Mouse (Mus musculus) liver, embryonic 11.5 days (tissue): ENCODE data around the gene Flrt2. TPM values are rescaled to one million over a fixed set of nuclear protein-coding genes. Genes with fewer than 3 reads are reported as not detected.

Experiments
- ATAC-seq: fragments of 200-750 bp; cut with Nextera tagmentation; replicated peaks from 2 replicates; pipeline ENCODE4 v1.8.0; 2017; ENCODE audit warnings: moderate number of reproducible peaks, mild to moderate bottlenecking, moderate TSS enrichment, moderate library complexity; ENCODE audit not compliant: low FRiP score
- DNase-seq: peaks from one replicate; pipeline ENCODE4 v3.0.0-alpha.2; 2017; ENCODE audit warnings: low spot score
- H3K27ac ChIP-seq: fragments of 300-500 bp; sonication (generic); 2 replicates; pipeline ENCODE4 v1.5.1; 2014; ENCODE audit warnings: mild to moderate bottlenecking, low read depth, low read length, control low read depth
- H3K27me3 ChIP-seq: fragments of 300-500 bp; sonication (generic); replicated peaks from 2 replicates; pipeline ENCODE4 v1.6.1; 2014; ENCODE audit warnings: low read length, mixed read lengths; ENCODE audit not compliant: control insufficient read depth, insufficient read depth
- H3K36me3 ChIP-seq: fragments of 300-500 bp; sonication (generic); 2 replicates; pipeline ENCODE4 v1.6.1; 2014; ENCODE audit warnings: mild to moderate bottlenecking, low read length, moderate library complexity, mixed read lengths; ENCODE audit not compliant: control insufficient read depth, insufficient read depth
- H3K4me1 ChIP-seq: fragments of 300-500 bp; sonication (generic); replicated peaks from 2 replicates; pipeline ENCODE4 v1.6.1; 2014; ENCODE audit warnings: low read length, mixed read lengths; ENCODE audit not compliant: control insufficient read depth, insufficient read depth
- H3K4me2 ChIP-seq: fragments of 300-500 bp; sonication (generic); 2 replicates; pipeline ENCODE4 v1.6.1; 2014; ENCODE audit warnings: mild to moderate bottlenecking, control low read depth, moderate library complexity
- H3K4me3 ChIP-seq: fragments of 300-500 bp; sonication (generic); 2 replicates; pipeline ENCODE4 v1.5.1; 2014; ENCODE audit warnings: low read depth, low read length, control low read depth
- H3K9ac ChIP-seq: fragments of 300-500 bp; sonication (generic); 2 replicates; pipeline ENCODE4 v1.6.1; 2014; ENCODE audit warnings: low read depth, low read length, control low read depth
- H3K9me3 ChIP-seq: fragments of 300-500 bp; sonication (generic); 2 replicates; pipeline ENCODE4 v1.6.1; 2016; ENCODE audit warnings: low read length, inconsistent platforms, mixed read lengths; ENCODE audit not compliant: control insufficient read depth
- WGBS: fragments of 180-500 bp; shearing (Covaris S2); extraction: QIAGEN DNeasy Blood & Tissue Kit; methylation state at CpG from one replicate; pipeline ENCODE4 v1.1.7; 2014; 5-methylcytosine and 5-hydroxymethylcytosine counted together
- polyA plus RNA-seq: library from polyadenylated mRNA; unstranded; fragments of >200 nt; fragmentation: Nextera tagmentation; extraction: Ambion mirVana; gene quantifications from 2 replicates; pipeline ENCODE4 v1.2.1, GENCODE M21; 2014

The Flrt2 gene
- polyA plus RNA-seq, 1 experiment from 2014 or later, result 8.6 TPM

DNA sequence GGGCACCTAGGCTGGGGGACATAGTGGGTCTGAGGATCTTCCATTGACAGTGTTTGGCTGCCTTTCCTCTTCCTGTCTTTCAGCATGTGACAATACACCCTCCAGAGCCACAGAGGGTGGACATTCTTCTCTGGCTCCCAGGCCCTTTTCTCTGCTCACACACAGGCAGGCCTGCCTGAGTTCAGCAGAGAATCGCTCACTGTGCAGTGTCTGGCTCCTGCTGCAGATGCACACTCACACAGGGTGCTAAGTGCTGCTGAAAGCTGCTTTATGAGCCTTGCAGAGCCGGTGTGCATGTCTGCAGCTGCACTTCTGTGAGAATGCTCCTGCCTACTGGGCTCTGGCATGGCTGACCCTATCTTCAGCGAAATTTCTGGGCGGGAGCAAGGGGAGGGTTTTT, 52.3 kb downstream of the Flrt2 start:
- H3K9me3 ChIP-seq, result no peaks in the 10 kb centered on the region
- H3K4me1 ChIP-seq, result no peaks in the 10 kb centered on the region
- H3K4me3 ChIP-seq, result no peak overlapping the region
- H3K4me2 ChIP-seq, result no peak overlapping the region
- no peak overlapping the region for H3K9ac ChIP-seq
- no peak overlapping the region for H3K27ac ChIP-seq
- DNase-seq, result no peak
- H3K36me3 ChIP-seq, result no peaks in the 10 kb centered on the region
- no peak for ATAC-seq
- WGBS, result 71% methylated on average over 4 of the region's 4 CpGs
- H3K27me3 ChIP-seq, result no peaks in the 10 kb centered on the region

DNA sequence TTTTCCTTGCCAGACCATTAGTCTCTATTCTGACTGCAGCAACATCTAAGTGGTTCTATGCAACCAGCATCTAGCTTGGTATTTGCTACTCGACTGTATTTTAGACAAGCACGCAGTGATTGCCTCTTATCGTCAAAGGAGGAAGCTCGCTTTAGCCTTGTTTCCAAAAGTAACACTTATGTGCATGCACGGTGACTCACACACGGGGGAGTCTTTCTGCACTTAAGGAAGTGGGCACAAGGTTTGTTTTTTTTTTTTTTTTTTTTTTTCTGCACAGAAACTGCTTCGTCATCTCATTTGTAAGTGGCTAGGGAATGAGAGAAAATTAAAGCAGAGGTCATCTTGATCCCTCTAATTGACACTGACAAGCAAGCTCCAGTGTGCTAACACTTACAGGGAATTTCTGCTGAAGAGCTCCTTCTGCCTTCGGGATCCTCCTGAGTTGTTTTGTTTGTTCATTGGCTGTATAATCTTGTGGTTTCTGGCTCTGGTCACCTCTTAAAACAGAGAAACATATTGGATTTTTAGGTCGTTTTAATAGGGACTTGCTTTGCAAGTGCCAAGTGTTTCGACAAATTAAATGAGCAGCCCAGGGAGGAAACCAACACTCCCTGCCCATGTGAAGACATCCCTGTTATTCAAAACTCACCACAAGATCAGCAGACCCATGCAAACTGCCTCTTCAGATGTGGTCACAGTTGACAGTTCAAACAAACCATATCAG, 55.0 kb downstream of the Flrt2 start:
- Histone ChIP-seq H3K27ac (no peak overlapping the region), H3K36me3 (no peaks in the 10 kb centered on the region), H3K9ac (no peak overlapping the region), H3K27me3 (no peaks in the 10 kb centered on the region), H3K4me3 (no peak overlapping the region), H3K4me1 (no peaks in the 10 kb centered on the region), H3K4me2 (no peak overlapping the region), H3K9me3 (no peaks in the 10 kb centered on the region)
- no peak for ATAC-seq
- DNase-seq, result no peak
- WGBS, result 32% methylated on average over 10 of the region's 10 CpGs

DNA sequence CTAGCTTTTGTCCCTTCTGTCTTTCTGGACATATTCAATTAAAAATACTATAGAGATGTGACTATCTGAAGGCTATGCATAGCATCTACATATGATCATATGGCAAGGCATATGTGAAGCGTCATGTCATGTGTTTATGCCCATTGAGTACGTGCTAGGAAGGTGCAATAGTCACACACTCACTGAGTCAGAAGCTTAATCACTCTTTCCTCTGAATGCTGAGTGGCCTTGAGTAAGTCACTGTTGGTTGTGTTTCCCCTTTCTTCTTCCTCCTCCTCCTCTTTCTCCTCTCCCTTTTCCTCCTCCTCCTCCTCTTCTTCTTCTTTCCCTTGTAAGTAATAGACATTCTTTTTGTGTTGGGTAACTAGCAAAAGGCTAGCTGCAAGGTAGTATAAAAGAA, 56.7 kb downstream of the Flrt2 start:
- Histone ChIP-seq H3K9me3 (no peaks in the 10 kb centered on the region), H3K36me3 (no peaks in the 10 kb centered on the region), H3K9ac (no peak overlapping the region), H3K4me3 (no peak overlapping the region), H3K4me2 (no peak overlapping the region), H3K27me3 (no peaks in the 10 kb centered on the region), H3K27ac (no peak overlapping the region), H3K4me1 (no peaks in the 10 kb centered on the region)
- no peak for DNase-seq
- no peak for ATAC-seq
- 78% methylated on average over 2 of the region's 2 CpGs for WGBS

DNA sequence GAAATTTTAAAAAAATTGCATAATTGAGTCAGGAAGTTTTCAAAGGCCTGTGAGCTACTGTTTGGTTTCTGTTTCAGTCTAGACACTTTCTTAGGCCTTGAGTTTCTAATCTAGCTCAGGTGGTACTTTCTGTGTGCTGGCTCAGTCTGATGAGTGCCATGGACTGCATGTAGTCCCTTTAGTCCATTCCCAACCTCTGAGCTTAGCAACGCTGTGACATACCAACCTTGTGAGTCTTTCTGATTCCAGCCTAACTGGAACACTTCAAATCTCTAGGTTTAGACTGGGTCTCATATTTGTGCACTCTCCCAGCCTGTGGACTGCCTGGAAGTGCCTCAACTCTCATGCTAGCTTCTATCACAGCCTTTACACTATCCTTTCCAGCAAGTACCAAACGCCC, 57.2 kb downstream of the Flrt2 start:
- H3K27ac ChIP-seq, result no peak overlapping the region
- DNase-seq (no peak), ATAC-seq (no peak)
- no peaks in the 10 kb centered on the region for H3K4me1 ChIP-seq
- H3K4me3 ChIP-seq, result no peak overlapping the region
- no peak overlapping the region for H3K9ac ChIP-seq
- no peaks in the 10 kb centered on the region for H3K27me3 ChIP-seq
- WGBS, result 69% methylated on average over 2 of the region's 2 CpGs
- H3K36me3 ChIP-seq, result no peaks in the 10 kb centered on the region
- H3K9me3 ChIP-seq, result no peaks in the 10 kb centered on the region
- H3K4me2 ChIP-seq, result no peak overlapping the region

DNA sequence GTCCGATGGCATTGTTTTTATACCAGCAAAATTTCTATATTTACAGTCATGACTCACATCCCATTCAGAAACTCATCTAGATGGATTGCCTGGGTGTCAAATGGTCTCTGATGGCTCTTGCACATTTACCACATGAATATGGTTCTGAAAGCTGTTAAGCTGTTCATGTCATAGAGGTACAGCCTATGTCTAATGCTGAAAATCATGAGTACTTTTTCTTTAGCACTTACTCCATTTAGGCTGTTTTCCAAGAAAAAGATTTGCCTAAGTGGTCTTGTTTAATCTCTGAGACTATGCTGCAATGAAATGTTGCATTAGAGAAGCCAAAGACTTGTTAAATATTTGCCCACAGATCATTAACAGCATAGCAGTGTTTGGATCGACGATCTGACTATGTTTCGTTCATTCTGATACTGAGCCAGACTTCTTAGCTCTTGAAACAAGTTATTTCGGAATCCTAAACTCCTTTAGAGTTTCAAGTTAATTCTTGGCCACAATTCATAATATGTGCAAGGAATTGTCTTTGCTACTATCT, 67.3 kb downstream of the Flrt2 start:
- no peaks in the 10 kb centered on the region for H3K27me3 ChIP-seq
- DNase-seq, result no peak
- H3K4me2 ChIP-seq, result no peak overlapping the region
- no peak overlapping the region for H3K27ac ChIP-seq
- WGBS, result 85% methylated on average over 5 of the region's 5 CpGs
- no peaks in the 10 kb centered on the region for H3K4me1 ChIP-seq
- no peak for ATAC-seq
- H3K9ac ChIP-seq, result no peak overlapping the region
- H3K9me3 ChIP-seq, result no peaks in the 10 kb centered on the region
- no peak overlapping the region for H3K4me3 ChIP-seq
- H3K36me3 ChIP-seq, result no peaks in the 10 kb centered on the region

DNA sequence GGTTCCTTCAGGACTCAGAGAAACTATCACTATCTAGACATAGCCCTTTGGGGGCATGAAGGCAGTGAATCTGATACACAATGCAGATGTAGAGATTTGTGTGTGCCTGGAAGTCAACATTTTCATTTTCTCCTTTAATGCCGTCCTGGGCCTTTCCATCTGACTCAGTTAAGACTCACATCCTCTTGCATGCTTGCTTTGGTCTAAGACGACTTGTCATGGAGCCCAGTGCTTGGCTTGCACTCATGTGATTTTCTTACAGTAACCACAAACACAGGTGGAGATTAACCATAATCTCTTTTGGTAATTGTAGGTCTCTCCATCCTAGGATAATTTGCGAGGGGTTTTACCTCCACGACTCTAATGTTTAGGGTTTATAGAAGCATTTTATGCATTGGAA, 73.2 kb downstream of the Flrt2 start:
- Histone ChIP-seq H3K9me3 (no peaks in the 10 kb centered on the region), H3K27ac (no peak overlapping the region), H3K4me2 (no peak overlapping the region), H3K36me3 (no peaks in the 10 kb centered on the region), H3K9ac (no peak overlapping the region), H3K27me3 (no peaks in the 10 kb centered on the region), H3K4me1 (no peaks in the 10 kb centered on the region), H3K4me3 (no peak overlapping the region)
- ATAC-seq (no peak), DNase-seq (no peak)
- WGBS, result 92% methylated on average over 4 of the region's 4 CpGs

DNA sequence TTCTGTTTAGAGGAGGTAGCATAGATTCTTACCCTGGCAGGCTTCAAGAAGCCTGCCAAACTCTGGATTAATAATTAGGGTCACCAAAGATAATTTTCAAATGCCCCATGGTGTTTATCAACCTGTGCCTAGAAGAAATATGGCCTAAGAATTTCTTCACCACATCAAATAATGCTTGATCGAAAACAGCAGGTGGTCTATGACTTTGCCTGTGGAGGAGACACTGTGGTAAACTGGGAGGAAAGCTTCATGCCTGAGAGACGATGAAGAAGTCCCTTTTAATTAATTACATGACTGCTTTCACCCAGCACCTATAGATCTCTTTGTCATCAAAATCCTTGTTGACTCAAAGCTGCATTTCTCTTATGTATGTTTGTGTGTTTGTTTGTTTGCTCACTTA, 77.0 kb downstream of the Flrt2 start:
- Histone ChIP-seq H3K4me1 (no peaks in the 10 kb centered on the region), H3K4me3 (no peak overlapping the region), H3K36me3 (no peaks in the 10 kb centered on the region), H3K27ac (no peak overlapping the region), H3K9ac (no peak overlapping the region), H3K27me3 (no peaks in the 10 kb centered on the region), H3K9me3 (no peaks in the 10 kb centered on the region), H3K4me2 (no peak overlapping the region)
- WGBS, result 80% methylated on average over 2 of the region's 2 CpGs
- ATAC-seq (no peak), DNase-seq (no peak)

DNA sequence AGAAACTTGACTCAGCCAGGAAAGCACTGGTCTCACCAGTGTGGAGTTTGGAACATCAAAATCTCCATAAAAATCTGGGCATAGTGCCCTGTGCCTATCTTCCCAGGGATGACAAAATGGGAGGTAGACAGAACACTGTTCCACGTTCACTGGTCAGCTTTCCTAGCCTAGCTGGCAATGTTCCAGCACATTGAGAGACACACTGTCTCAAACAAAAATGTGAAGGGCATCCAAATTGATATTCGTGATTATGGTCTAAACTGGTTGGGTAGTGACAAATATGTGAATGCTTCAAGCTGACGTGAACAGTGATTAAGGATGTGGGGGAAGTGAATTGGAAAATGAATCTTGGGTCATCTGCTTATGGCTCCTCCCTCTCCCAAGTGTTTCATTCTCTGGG, 78.2 kb downstream of the Flrt2 start:
- DNase-seq, result no peak
- H3K4me1 ChIP-seq, result no peaks in the 10 kb centered on the region
- H3K9me3 ChIP-seq, result no peaks in the 10 kb centered on the region
- no peak overlapping the region for H3K4me2 ChIP-seq
- no peak overlapping the region for H3K9ac ChIP-seq
- WGBS, result 80% methylated on average over 3 of the region's 3 CpGs
- H3K4me3 ChIP-seq, result no peak overlapping the region
- no peak overlapping the region for H3K27ac ChIP-seq
- no peaks in the 10 kb centered on the region for H3K36me3 ChIP-seq
- no peak for ATAC-seq
- H3K27me3 ChIP-seq, result no peaks in the 10 kb centered on the region

DNA sequence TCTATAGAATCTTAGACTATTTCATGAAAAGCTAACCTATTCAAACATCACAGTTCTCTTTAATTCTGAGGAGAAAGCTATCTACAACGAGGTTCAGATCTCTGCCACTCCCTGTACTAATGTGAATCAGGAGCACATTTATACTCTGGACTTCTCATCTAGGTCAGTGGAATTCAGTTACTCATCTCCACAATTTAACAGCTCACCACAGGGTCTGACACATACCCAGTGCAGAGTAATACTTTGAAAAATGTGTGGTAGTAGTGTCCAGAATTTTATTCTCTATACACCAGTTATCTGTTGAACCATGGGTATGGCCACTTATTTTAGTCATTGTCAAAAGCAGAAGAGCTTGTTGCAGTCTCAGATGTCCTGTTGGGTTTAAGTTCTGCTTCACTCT, 98.1 kb downstream of the Flrt2 start:
- ATAC-seq (no peak), DNase-seq (no peak)
- H3K27ac ChIP-seq, result no peak overlapping the region
- no peaks in the 10 kb centered on the region for H3K27me3 ChIP-seq
- 75% methylated on average over 1 of the region's 1 CpGs for whole genome bisulfite sequencing
- no peak overlapping the region for H3K4me2 ChIP-seq
- no peaks in the 10 kb centered on the region for H3K36me3 ChIP-seq
- H3K4me1 ChIP-seq, result no peaks in the 10 kb centered on the region
- no peak overlapping the region for H3K9ac ChIP-seq
- H3K4me3 ChIP-seq, result no peak overlapping the region
- no peaks in the 10 kb centered on the region for H3K9me3 ChIP-seq
